Mouse (Mus musculus) myocyte (in vitro differentiated cells): ENCODE results near the gene Mettl27. TPM values are rescaled to one million over a fixed set of nuclear protein-coding genes. Genes with fewer than 3 reads are reported as not detected.

Experiments used
- H3K27me3 ChIP-seq: one replicate; pipeline ENCODE4 v1.6.1; 2011; ENCODE audit not compliant: control insufficient read depth, insufficient read depth, insufficient read length
- H3K36me3 ChIP-seq: one replicate; pipeline ENCODE4 v1.6.1; 2011; ENCODE audit not compliant: control insufficient read depth, insufficient read depth
- H3K4me2 ChIP-seq: one replicate; pipeline ENCODE4 v1.6.1; 2011; ENCODE audit warnings: low read depth, control low read depth
- H3K4me3 ChIP-seq: one replicate; pipeline ENCODE4 v1.5.1; 2011; ENCODE audit warnings: mild to moderate bottlenecking, control low read depth, moderate library complexity
- H3K79me2 ChIP-seq: one replicate; pipeline ENCODE4 v1.6.1; 2011; ENCODE audit not compliant: control insufficient read depth, insufficient read depth
- H3ac ChIP-seq: one replicate; pipeline ENCODE4 v1.6.1; 2011; ENCODE audit not compliant: control insufficient read depth, insufficient read length
- CEBPB ChIP-seq: IDR thresholded peaks from 2 replicates; pipeline ENCODE4 v1.6.1; 2011; ENCODE audit warnings: mild to moderate bottlenecking, moderate library complexity; ENCODE audit not compliant: poor library complexity, insufficient read depth, severe bottlenecking
- E2F4 ChIP-seq: IDR thresholded peaks from one replicate; pipeline ENCODE4 v1.6.1; 2011; ENCODE audit warnings: mild to moderate bottlenecking, control low read depth, moderate library complexity; ENCODE audit not compliant: insufficient read depth
- MAX ChIP-seq: IDR thresholded peaks from one replicate; pipeline ENCODE4 v1.6.1; 2011; ENCODE audit warnings: low read depth, mild to moderate bottlenecking, control low read depth
- MYOD1 ChIP-seq, 3 experiments: IDR thresholded peaks; one replicate each; pipeline ENCODE4 v1.6.1; 2011; ENCODE audit warnings: control low read depth in 2 of 3, low read depth in 2 of 3, mild to moderate bottlenecking in 2 of 3, moderate library complexity in 1 of 3; ENCODE audit not compliant: insufficient read length in 2 of 3, control insufficient read depth in 1 of 3
- MYOG ChIP-seq, 3 experiments: IDR thresholded peaks; one replicate each; pipeline ENCODE4 v1.6.1; 2011; ENCODE audit warnings: control low read depth in 2 of 3, low read depth in 2 of 3, mild to moderate bottlenecking in 2 of 3; ENCODE audit not compliant: insufficient read length in 2 of 3, control insufficient read depth in 1 of 3, insufficient read depth in 1 of 3
- POLR2A ChIP-seq: IDR thresholded peaks from one replicate; pipeline ENCODE4 v1.6.1; 2011; ENCODE audit warnings: low read depth, mild to moderate bottlenecking, control low read depth, moderate library complexity; ENCODE audit not compliant: insufficient read length
- POLR2AphosphoS2 ChIP-seq: IDR thresholded peaks from one replicate; pipeline ENCODE4 v1.6.1; 2011; ENCODE audit warnings: low read depth, control low read depth; ENCODE audit not compliant: insufficient read length
- REST ChIP-seq: IDR thresholded peaks from one replicate; pipeline ENCODE4 v1.6.1; 2011; ENCODE audit warnings: mild to moderate bottlenecking, control low read depth, moderate library complexity; ENCODE audit not compliant: insufficient read depth, insufficient read length
- SRF ChIP-seq: IDR thresholded peaks from one replicate; pipeline ENCODE4 v1.6.1; 2011; ENCODE audit warnings: low read depth; ENCODE audit not compliant: control insufficient read depth, insufficient read length
- TCF12 ChIP-seq: IDR thresholded peaks from one replicate; pipeline ENCODE4 v1.6.1; 2011; ENCODE audit warnings: mild to moderate bottlenecking, control low read depth; ENCODE audit not compliant: poor library complexity, insufficient read depth, severe bottlenecking
- TCF3 ChIP-seq: IDR thresholded peaks from one replicate; pipeline ENCODE4 v1.6.1; 2011; ENCODE audit warnings: low read depth, control low read depth; ENCODE audit not compliant: insufficient read length
- USF1 ChIP-seq: IDR thresholded peaks from one replicate; pipeline ENCODE4 v1.6.1; 2011; ENCODE audit warnings: low read depth, mild to moderate bottlenecking, control low read depth, moderate library complexity
- polyA plus RNA-seq: library from polyadenylated mRNA; unstranded; fragments of >200 nt; fragmentation: generic; extraction: Trizol; gene quantifications from one replicate; pipeline ENCODE4 v1.2.1, GENCODE M21; 2012; ENCODE audit warnings: missing spikeins

Mettl27 gene
- polyA plus RNA-seq, 1 experiment = 9.1 TPM

DNA sequence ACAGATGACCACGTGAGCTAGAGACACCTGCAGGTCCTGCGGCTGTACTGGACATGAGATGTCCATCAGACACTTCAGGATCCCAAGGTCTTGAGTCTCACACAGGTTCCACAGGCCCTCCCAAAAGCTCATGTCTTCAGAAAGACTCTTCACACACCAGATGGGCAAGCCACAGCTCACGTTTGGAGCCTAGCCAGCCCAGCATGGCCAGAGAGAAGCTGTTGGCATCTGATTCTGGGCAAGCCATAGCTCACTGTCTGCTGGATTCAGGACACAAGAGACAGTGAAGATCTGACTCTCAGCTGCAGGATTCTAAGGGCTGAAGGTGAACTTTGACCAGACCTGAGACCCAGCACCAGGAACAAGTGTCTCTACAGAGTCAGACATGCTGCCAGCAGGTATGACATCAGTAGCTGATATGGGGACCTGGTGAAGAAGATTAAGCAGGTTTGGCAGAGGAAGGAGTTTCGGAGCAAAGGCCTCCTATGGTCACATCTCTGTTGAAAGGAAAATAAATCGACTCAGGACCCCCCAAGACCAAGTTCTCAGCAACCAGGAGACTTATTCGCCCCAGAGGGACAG, 12.0 kb upstream of the Mettl27 start:
- no peaks in the 10 kb centered on the region for H3K36me3 ChIP-seq
- TF ChIP-seq USF1 (no peak), TCF12 (no peak)
- no peak overlapping the region for H3ac ChIP-seq
- H3K79me2 ChIP-seq = no peaks in the 10 kb centered on the region
- no peak overlapping the region for H3K4me2 ChIP-seq
- H3K27me3 ChIP-seq = peaks cover 7% of the 10 kb centered on the region
- no peak overlapping the region for H3K4me3 ChIP-seq

DNA sequence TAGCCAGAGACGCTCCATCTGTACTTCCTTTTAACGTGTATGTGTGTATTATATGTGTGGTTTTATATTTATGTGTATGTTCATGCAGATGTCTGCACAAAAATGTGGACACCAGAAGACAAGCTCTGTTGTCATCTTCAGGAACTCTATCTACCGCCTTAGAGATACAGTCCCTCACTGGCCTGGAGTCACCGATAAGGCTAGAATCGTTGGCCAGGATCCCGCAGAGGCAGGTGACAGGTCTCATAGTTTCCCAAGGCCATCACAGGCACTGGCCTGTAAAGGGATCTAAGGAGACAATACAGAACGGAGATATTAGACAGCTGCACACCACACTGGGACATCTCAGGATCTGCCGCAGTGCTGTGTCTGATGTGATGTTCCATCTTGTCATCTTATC, 11.1 kb upstream of the Mettl27 start:
- no peaks in the 10 kb centered on the region for H3K79me2 ChIP-seq
- TF ChIP-seq E2F4 = no peak
- H3ac ChIP-seq = no peak overlapping the region
- H3K27me3 ChIP-seq = peaks cover 7% of the 10 kb centered on the region
- no peak overlapping the region for H3K4me2 ChIP-seq
- H3K4me3 ChIP-seq = no peak overlapping the region
- H3K36me3 ChIP-seq = no peaks in the 10 kb centered on the region

DNA sequence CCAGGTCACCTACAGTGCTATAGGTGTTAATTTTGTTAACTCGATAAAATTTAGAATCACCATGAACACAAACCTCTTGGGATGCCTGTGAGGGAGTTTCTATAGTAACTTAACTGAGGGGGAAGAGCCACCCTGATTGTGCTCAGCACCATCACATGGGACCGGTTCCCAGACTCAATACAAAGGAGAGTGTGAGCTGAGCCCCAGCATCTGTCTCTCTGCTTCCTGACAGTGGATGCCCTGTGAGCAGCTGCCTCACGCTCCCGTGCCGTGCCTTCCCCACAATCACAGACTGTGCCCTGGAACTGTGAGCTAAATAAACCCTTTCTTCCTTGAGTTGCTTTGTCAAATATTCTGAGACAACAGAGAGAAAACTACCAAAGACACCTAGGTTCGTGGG, 9.0 kb upstream of the Mettl27 start:
- H3K4me2 ChIP-seq = no peak overlapping the region
- peaks cover 7% of the 10 kb centered on the region for H3K27me3 ChIP-seq
- no peak overlapping the region for H3K4me3 ChIP-seq
- H3K36me3 ChIP-seq = no peaks in the 10 kb centered on the region
- no peak for TF ChIP-seq USF1
- TF ChIP-seq TCF12 = no peak
- TF ChIP-seq MAX = no peak
- no peak for TF ChIP-seq E2F4
- no peak for TF ChIP-seq POLR2A
- H3ac ChIP-seq = no peak overlapping the region
- H3K79me2 ChIP-seq = no peaks in the 10 kb centered on the region

DNA sequence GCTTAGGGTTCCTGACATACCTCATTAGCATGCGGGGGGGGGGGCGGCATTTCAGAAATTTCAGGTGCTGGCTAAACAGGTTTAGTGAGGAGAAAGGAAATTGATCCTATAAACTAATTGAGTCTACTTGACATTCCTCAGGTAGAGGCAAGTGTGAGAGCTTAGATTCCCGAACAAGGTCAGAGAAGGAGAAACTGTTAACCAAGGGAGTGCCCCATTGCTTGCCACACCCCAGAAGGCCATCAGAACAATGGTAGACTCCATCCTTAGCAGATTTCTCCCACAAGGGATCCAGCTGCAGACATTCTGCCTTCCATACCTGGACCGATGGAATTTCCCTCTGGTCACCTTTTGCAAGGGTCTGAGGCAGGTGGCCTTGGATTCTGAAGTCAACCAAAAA, 5.4 kb upstream of the Mettl27 start:
- H3K4me3 ChIP-seq = no peak overlapping the region
- no peak overlapping the region for H3ac ChIP-seq
- no peak overlapping the region for H3K4me2 ChIP-seq
- peaks cover 7% of the 10 kb centered on the region for H3K27me3 ChIP-seq
- H3K36me3 ChIP-seq = no peaks in the 10 kb centered on the region
- H3K79me2 ChIP-seq = no peaks in the 10 kb centered on the region
- TF ChIP-seq POLR2A (no peak), REST (no peak), POLR2AphosphoS2 (no peak), USF1 (no peak), TCF12 (no peak)

DNA sequence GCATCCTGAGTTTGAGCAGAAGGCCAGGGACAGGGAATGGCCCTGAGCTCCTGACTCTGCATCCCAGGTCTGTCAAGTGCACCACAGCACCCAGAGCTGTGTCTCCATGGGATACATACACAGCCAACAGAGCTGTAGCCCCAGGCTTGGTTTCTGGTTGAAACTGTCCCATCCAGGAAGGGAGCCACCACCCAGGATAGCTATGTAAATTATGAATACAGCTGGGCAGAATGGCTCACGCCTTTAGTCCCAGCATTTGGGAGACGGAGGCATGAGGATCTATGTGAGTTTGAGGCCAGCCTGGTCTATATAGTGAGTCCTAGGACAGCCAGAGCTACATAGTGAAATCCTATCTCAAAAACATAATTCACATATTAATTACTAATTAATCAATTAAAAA, 2.2 kb upstream of the Mettl27 start:
- no peaks in the 10 kb centered on the region for H3K36me3 ChIP-seq
- no peak overlapping the region for H3K4me3 ChIP-seq
- H3K79me2 ChIP-seq = no peaks in the 10 kb centered on the region
- no peak overlapping the region for H3ac ChIP-seq
- H3K4me2 ChIP-seq = no peak overlapping the region
- TF ChIP-seq TCF3 (no peak), POLR2A (no peak), MYOD1 (IDR thresholded peaks at IDR 0.05; ENCODE audit: control insufficient read depth in 1 of 3, insufficient read length in 2 of 3, low read depth in 2 of 3) (no peak), CEBPB (no peak), REST (no peak), TCF12 (no peak), E2F4 (no peak), SRF (no peak), USF1 (no peak), MYOG (IDR thresholded peaks at IDR 0.05; ENCODE audit: control insufficient read depth in 1 of 3, insufficient read depth in 1 of 3, insufficient read length in 2 of 3, low read depth in 2 of 3) (no peak), POLR2AphosphoS2 (no peak), MAX (no peak)
- no peaks in the 10 kb centered on the region for H3K27me3 ChIP-seq

DNA sequence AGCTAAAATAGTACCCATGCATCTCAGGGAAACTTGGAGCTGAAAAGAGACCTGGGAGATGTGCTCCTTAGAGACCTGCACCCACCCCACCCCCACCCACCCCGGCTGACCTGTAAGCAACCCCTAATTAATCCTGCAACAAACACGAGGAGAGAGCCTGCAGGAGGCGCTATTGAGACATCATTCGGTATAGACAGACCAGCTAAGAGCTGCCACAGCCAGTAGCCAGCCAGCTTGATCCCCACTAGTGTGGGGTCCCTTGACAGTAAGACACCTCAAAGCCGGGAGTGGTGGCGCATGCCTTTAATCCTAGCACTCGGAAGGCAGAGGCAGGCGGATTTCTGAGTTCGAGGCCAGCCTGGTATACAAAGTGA, 722 bp downstream of the Mettl27 start:
- Histone ChIP-seq H3K27me3 (no peaks in the 10 kb centered on the region), H3K79me2 (no peaks in the 10 kb centered on the region), H3K4me2 (peak overlapping the region; percentile 89), H3K4me3 (peak overlapping the region; percentile 69), H3K36me3 (no peaks in the 10 kb centered on the region), H3ac (peak overlapping the region; percentile 55)
- TF ChIP-seq MYOD1 (IDR thresholded peaks at IDR 0.05; ENCODE audit: control insufficient read depth in 1 of 3, insufficient read length in 2 of 3, low read depth in 2 of 3) (no peak), MAX (no peak), CEBPB (no peak), SRF (no peak), TCF12 (no peak), REST (no peak), MYOG (IDR thresholded peaks at IDR 0.05; ENCODE audit: control insufficient read depth in 1 of 3, insufficient read depth in 1 of 3, insufficient read length in 2 of 3, low read depth in 2 of 3) (no peak), TCF3 (no peak), USF1 (no peak), POLR2A (no peak), E2F4 (no peak), POLR2AphosphoS2 (no peak)
